Mouse (Mus musculus) heart, embryonic 14.5 days (tissue): Measurements from ENCODE around the gene Pde4b. TPM values are rescaled to one million over a fixed set of nuclear protein-coding genes. Genes with fewer than 3 reads are reported as not detected.

ENCODE experiments used
- ATAC-seq: fragments of 200-750 bp; cut with Nextera tagmentation; 2 replicates; pipeline ENCODE4 v1.8.0; 2017; ENCODE audit warnings: low read depth, moderate TSS enrichment; ENCODE audit not compliant: insufficient number of reproducible peaks, insufficient read depth, low FRiP score
- H3K27ac ChIP-seq, 2 experiments: fragments of 200-500 bp in 1 of 2; fragments of 300-500 bp in 1 of 2; sonication (generic) in 1 of 2; replicated peaks in 1 of 2; 2 replicates each; pipeline ENCODE4 v1.5.1; 2012 to 2014; ENCODE audit warnings: low read depth in 2 of 2, low read length in 2 of 2, control low read depth in 1 of 2, mild to moderate bottlenecking in 1 of 2, mixed read lengths in 1 of 2; ENCODE audit not compliant: control insufficient read depth in 1 of 2, insufficient read depth in 1 of 2
- H3K27me3 ChIP-seq: fragments of 300-500 bp; sonication (generic); 2 replicates; pipeline ENCODE4 v1.6.1; 2014; ENCODE audit warnings: mild to moderate bottlenecking, low read length, control low read depth; ENCODE audit not compliant: control insufficient read depth, insufficient read depth
- H3K36me3 ChIP-seq: fragments of 300-500 bp; sonication (generic); 2 replicates; pipeline ENCODE4 v1.6.1; 2014; ENCODE audit warnings: mild to moderate bottlenecking, control low read depth, low read length, mixed read lengths; ENCODE audit not compliant: control insufficient read depth, insufficient read depth
- H3K4me1 ChIP-seq, 2 experiments: fragments of 200-500 bp in 1 of 2; fragments of 300-500 bp in 1 of 2; sonication (generic) in 1 of 2; 2 replicates each; pipeline ENCODE4 v1.6.1; 2012 to 2014; ENCODE audit warnings: low read length in 2 of 2, control low read depth in 1 of 2, mixed read lengths in 1 of 2; ENCODE audit not compliant: control insufficient read depth in 2 of 2, insufficient read depth in 2 of 2
- H3K4me2 ChIP-seq: fragments of 300-500 bp; sonication (generic); 2 replicates; pipeline ENCODE4 v1.6.1; 2014; ENCODE audit warnings: mild to moderate bottlenecking, low read length
- H3K4me3 ChIP-seq, 2 experiments: fragments of 200-500 bp in 1 of 2; fragments of 300-500 bp in 1 of 2; sonication (generic) in 1 of 2; 2 replicates each; pipeline ENCODE4 v1.5.1; 2012 to 2014; ENCODE audit warnings: low read length in 2 of 2, mild to moderate bottlenecking in 2 of 2, control low read depth in 1 of 2, low read depth in 1 of 2, moderate library complexity in 1 of 2; ENCODE audit not compliant: control insufficient read depth in 1 of 2, insufficient read depth in 1 of 2
- H3K9ac ChIP-seq: fragments of 300-500 bp; sonication (generic); 2 replicates; pipeline ENCODE4 v1.6.1; 2014; ENCODE audit warnings: mild to moderate bottlenecking, low read length
- H3K9me3 ChIP-seq: fragments of 300-500 bp; sonication (generic); 2 replicates; pipeline ENCODE4 v1.6.1; 2016; ENCODE audit warnings: low read length, control low read depth; ENCODE audit not compliant: control insufficient read depth
- WGBS: fragments of 180-500 bp; shearing (Covaris S2); extraction: QIAGEN DNeasy Blood & Tissue Kit; methylation state at CpG from one replicate; pipeline ENCODE4 v1.1.7; 2014; 5-methylcytosine and 5-hydroxymethylcytosine counted together
- polyA plus RNA-seq: library from polyadenylated mRNA; unstranded; fragments of >200 nt; fragmentation: Nextera tagmentation; extraction: Ambion mirVana; gene quantifications from 2 replicates; pipeline ENCODE4 v1.2.1, GENCODE M21; 2014

Pde4b gene
- polyA plus RNA-seq, 1 experiment from 2014 or later, result 30.5 TPM

DNA sequence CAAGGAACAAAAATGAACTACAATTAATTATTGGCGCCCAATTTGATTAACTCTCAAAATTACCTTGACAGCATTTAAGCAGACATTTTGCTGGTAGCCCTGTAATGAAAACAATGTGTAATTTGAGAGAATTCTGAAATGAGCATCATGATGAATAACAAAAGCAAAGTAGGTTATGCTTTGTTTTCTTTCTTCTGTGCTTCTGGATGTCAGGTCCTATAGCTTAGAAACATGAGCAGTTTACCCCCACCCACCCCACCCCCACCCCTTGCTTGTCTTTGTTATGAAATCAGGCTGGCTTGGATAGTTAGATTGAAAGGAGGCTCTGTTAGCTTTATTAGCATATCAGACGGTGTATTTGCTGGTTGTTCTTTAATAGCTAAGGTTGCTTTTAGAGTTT, 147.8 kb downstream of the Pde4b start:
- Histone ChIP-seq H3K36me3 (no peaks in the 10 kb centered on the region), H3K4me3 (no peak overlapping the region), H3K9me3 (no peaks in the 10 kb centered on the region), H3K27me3 (no peaks in the 10 kb centered on the region), H3K4me1 (peaks cover 0 to 10% of the 10 kb centered on the region in 2 experiments; a peak in 3 of 4 replicates), H3K4me2 (no peak overlapping the region), H3K9ac (no peak overlapping the region), H3K27ac (no peak overlapping the region)
- WGBS, result 65% methylated on average over 2 of the region's 2 CpGs
- no peak for ATAC-seq

DNA sequence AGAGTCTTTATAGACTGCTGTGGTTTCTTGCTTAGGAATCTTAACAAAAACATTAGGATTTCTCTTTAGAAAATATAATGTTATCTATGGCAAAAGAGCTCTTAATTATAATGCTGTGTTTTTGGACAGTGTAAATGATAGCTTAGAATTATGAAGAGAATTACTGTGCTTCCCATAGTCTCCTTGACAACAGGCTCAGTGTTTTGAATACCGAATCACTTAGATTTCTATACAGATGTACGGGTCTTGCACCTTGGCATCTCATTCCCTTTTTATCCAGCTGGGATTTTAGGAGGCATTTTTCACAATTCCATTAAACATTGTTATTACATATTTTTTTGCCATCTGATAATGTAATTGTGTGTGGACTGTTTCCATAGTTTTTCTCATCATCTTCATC, 151.8 kb downstream of the Pde4b start:
- H3K27me3 ChIP-seq, result no peaks in the 10 kb centered on the region
- H3K4me1 ChIP-seq, result peaks cover 2 to 10% of the 10 kb centered on the region in 2 experiments; a peak in 3 of 4 replicates
- 77% methylated on average over 2 of the region's 2 CpGs for WGBS
- H3K36me3 ChIP-seq, result no peaks in the 10 kb centered on the region
- no peak overlapping the region for H3K9ac ChIP-seq
- no peak overlapping the region for H3K4me3 ChIP-seq
- H3K9me3 ChIP-seq, result no peaks in the 10 kb centered on the region
- no peak for ATAC-seq
- no peak overlapping the region for H3K27ac ChIP-seq
- H3K4me2 ChIP-seq, result no peak overlapping the region

DNA sequence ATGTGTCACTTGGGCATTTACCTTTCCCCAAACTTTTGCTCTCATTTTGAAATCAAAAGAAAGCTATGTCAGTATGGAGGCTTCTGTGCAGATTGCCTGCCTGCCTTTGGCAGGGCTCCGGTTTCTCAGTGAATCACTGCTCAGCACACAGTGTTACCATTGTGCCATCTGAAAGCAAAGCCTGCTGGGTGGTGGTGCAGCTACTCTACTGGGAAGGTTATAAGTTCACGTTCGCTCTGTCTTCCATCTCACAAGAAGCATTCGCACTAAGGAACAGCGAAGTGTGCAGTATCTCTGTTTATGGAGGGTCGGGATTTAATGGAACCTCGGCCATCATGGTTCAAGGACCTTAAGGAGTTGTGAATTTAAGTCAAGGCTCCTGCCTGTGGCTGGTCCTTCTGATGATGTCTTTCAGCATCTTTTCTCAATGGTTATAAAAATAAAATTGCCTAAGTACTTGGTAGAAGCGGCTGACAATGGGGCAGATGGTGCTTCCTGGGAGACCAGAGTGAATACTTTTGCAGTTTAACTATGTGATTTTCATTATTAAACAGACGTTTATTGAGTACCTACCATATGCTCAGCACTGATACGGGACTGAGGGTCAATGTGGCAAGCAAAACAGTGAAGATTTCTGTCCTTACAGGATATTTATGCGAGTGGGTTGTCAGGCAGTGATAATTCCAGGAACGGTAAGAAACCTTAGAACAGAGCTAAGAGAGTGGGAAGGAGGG, 152.5 kb downstream of the Pde4b start:
- H3K27me3 ChIP-seq, result no peaks in the 10 kb centered on the region
- WGBS, result 77% methylated on average over 12 of the region's 12 CpGs
- no peak overlapping the region for H3K4me3 ChIP-seq
- 0 out of 4 replicates have a peak overlapping the region, but pooled peaks of 1 of the 2 experiments have one; percentile 9 for H3K27ac ChIP-seq
- no peak for ATAC-seq
- no peak overlapping the region for H3K4me2 ChIP-seq
- H3K9me3 ChIP-seq, result no peaks in the 10 kb centered on the region
- no peaks in the 10 kb centered on the region for H3K36me3 ChIP-seq
- H3K4me1 ChIP-seq, result peaks cover 2 to 10% of the 10 kb centered on the region in 2 experiments; a peak in 3 of 4 replicates
- H3K9ac ChIP-seq, result no peak overlapping the region

DNA sequence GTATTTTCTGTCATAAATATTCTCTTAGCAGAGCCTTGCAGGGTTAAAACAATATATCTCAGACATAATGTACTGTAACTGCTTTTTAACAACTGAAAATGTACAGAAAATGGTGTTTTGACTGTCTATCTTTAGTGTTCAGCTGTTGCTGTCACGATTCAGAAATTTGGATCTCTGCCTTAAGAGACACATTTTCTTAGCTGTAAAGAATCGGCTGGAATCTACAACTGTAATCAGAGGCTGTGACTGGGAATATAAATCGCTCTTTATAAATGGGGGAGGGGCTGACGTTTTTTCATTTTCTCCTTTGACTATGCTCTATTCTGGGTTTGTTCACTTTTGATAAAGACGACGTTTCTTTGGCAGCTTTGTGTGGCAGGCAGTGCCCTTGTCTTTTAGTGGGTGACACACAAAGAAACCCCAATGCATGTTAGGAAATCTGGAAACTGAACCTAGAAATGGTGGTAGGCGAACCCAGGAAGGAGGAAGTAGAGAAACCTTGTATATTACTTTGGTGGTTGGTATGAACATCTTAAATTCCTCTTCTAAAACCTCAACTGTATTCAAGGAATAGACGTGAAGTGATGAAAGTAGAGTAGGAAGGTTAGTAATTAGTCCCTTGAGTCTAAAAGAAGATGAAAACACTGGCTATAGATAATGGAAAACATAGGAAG, 153.5 kb downstream of the Pde4b start:
- no peaks in the 10 kb centered on the region for H3K27me3 ChIP-seq
- no peaks in the 10 kb centered on the region for H3K9me3 ChIP-seq
- no peak overlapping the region; the same call in 1 of the 2 replicates for H3K4me2 ChIP-seq
- ATAC-seq, result no peak
- WGBS, result 54% methylated on average over 8 of the region's 8 CpGs
- no peak overlapping the region for H3K9ac ChIP-seq
- H3K27ac ChIP-seq, result 0 out of 4 replicates have a peak overlapping the region, but pooled peaks of 1 of the 2 experiments have one; percentile 9
- H3K36me3 ChIP-seq, result no peaks in the 10 kb centered on the region
- no peak overlapping the region for H3K4me3 ChIP-seq
- H3K4me1 ChIP-seq, result peaks cover 2 to 10% of the 10 kb centered on the region in 2 experiments; a peak in 3 of 4 replicates

DNA sequence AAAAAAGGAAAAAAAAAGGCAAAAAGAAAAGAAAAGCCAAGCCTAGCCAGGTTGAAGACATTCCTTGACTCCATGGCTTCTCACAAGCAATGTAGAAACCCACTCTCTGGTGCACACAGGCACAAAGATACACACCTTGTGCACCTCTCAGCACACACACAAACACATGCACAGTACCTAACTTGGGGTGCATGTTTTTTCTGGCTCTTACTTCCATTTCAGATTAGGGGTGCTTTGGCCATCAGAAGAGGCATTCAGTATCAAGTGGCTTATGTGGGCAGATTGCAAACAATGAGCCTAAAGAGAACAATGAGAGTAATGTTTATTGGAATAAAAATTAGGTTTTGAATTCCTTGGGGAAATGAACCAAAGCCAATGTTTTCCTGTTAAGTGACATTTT, 166.7 kb downstream of the Pde4b start:
- Histone ChIP-seq H3K4me1 (peaks cover 4 to 8% of the 10 kb centered on the region in 2 experiments; a peak in 1 of 4 replicates), H3K36me3 (no peaks in the 10 kb centered on the region), H3K4me3 (no peak overlapping the region; a peak in 1 of 4 replicates), H3K27me3 (no peaks in the 10 kb centered on the region), H3K27ac (peak overlapping the region; percentile 56 to 88; a peak in 3 of 4 replicates), H3K4me2 (peak overlapping the region; percentile 74), H3K9me3 (no peaks in the 10 kb centered on the region), H3K9ac (no peak overlapping the region; the same call in 1 of the 2 replicates)
- no peak for ATAC-seq

DNA sequence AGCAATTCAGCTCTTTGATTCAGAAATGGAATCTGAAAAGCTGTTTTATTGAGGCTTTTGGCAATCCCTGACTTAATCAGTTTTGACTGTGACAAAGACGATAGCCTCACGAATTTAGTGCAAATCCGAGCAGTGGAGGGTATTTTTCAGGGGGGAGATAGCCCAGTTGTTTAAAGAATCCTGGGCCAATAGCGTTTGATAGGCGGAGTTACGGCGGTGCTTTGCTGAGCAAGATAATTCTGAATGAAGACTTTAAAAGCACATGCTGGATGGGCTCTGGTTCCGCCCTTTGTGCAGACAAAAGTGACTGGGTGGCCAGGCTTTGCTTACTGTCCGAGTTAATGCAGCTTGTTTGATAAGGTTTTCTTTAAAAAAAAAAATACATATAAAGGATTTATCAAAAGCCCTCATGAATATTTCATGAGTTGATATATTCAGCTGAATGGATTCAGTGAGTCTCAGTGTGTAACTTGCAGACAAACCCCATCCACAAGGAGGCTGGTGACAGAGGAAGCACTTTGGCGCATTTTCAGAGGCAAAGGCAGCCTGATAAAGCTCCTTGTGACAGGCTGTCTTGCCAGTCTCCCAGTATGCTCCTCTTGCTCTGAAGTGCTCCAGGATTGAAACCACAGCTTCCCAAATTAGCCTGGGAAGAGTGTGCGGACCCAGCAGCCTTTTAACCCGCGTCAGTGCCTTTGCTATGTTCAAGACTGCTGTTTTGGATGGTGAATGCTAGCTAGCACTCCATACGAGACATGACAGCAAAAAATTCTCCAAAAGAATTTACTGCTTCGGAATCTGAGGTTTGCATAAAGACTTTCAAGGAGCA, 167.3 kb downstream of the Pde4b start:
- Histone ChIP-seq H3K4me1 (peaks cover 4 to 8% of the 10 kb centered on the region in 2 experiments; a peak in 1 of 4 replicates), H3K36me3 (no peaks in the 10 kb centered on the region), H3K9ac (peak overlapping the region; percentile 76), H3K27me3 (no peaks in the 10 kb centered on the region), H3K4me2 (peak overlapping the region; percentile 74), H3K4me3 (peak overlapping the region; percentile 53 to 60), H3K9me3 (no peaks in the 10 kb centered on the region), H3K27ac (peak overlapping the region; percentile 88 to 93)
- ATAC-seq, result peak; percentile 73
- WGBS, result 2% methylated on average over 15 of the region's 15 CpGs

DNA sequence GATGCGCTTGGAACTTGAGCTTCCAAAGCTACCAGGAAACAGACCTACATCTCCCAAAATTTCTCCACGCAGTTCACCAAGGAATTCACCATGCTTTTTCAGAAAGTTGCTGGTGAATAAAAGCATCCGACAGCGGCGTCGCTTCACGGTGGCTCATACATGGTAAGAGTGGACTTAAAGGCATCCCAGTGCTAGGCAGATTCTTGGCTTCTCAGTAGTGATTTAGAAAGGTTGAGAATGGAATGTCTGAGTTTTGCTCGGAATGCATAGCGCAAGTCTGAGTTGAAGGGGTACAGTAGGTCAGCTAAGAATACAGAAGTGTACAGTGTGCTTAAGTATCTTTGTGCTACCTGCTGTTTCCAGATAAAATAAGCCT, 167.9 kb downstream of the Pde4b start:
- Histone ChIP-seq H3K9me3 (no peaks in the 10 kb centered on the region), H3K4me2 (peak overlapping the region; percentile 74), H3K36me3 (no peaks in the 10 kb centered on the region), H3K27me3 (no peaks in the 10 kb centered on the region), H3K4me1 (peaks cover 4 to 8% of the 10 kb centered on the region in 2 experiments; a peak in 1 of 4 replicates), H3K27ac (peak overlapping the region; percentile 88 to 93), H3K4me3 (peak overlapping the region; percentile 53 to 60), H3K9ac (peak overlapping the region; percentile 76)
- WGBS, result 10% methylated on average over 9 of the region's 9 CpGs
- ATAC-seq, result no peak
